Mouse (Mus musculus) erythroblast, embryonic 14.5 days (primary cell): ENCODE measurements around the gene Pcp2. TPM values are rescaled to one million over a fixed set of nuclear protein-coding genes. Genes with fewer than 3 reads are reported as not detected.

Source experiments
- H3K27me3 ChIP-seq: 2 replicates; pipeline ENCODE4 v1.6.1; 2012; ENCODE audit warnings: inconsistent platforms; ENCODE audit not compliant: control insufficient read depth
- H3K36me3 ChIP-seq: 2 replicates; pipeline ENCODE4 v1.6.1; 2012; ENCODE audit warnings: mild to moderate bottlenecking, inconsistent platforms; ENCODE audit not compliant: control insufficient read depth
- H3K4me1 ChIP-seq: 2 replicates; pipeline ENCODE4 v1.6.1; 2012; ENCODE audit warnings: inconsistent platforms; ENCODE audit not compliant: control insufficient read depth
- H3K4me3 ChIP-seq: replicated peaks from 2 replicates; pipeline ENCODE3; 2012; ENCODE audit warnings: moderate library complexity, mild to moderate bottlenecking, inconsistent platforms
- H3K9me3 ChIP-seq: 2 replicates; pipeline ENCODE4 v1.6.1; 2012; ENCODE audit warnings: low read length, inconsistent platforms, mixed read lengths; ENCODE audit not compliant: control insufficient read depth
- GATA1 ChIP-seq: IDR thresholded peaks from 2 replicates; pipeline ENCODE4 v1.6.1; 2012; ENCODE audit warnings: low read length, inconsistent platforms, mixed read lengths
- TAL1 ChIP-seq: IDR thresholded peaks from 3 replicates; pipeline ENCODE4 v1.6.1; 2012; ENCODE audit warnings: low read length, inconsistent platforms, mixed read lengths
- polyA plus RNA-seq: library from polyadenylated mRNA; stranded (reverse); fragments of >175 nt; gene quantifications from 2 replicates; pipeline ENCODE4 v1.2.3, GENCODE M21; 2012

Gene Pcp2
- polyA plus RNA-seq, 1 experiment: not detected

GRCm38 (mm10) chr8:3654726-3655508, 29.6 kb upstream of the Pcp2 start:
- H3K36me3 ChIP-seq: no peaks in the 10 kb centered on the region
- no peak overlapping the region for H3K4me3 ChIP-seq
- no peaks in the 10 kb centered on the region for H3K4me1 ChIP-seq
- TF ChIP-seq TAL1: no peak
- TF ChIP-seq GATA1: no peak
- H3K27me3 ChIP-seq: peaks cover 15% of the 10 kb centered on the region
- no peaks in the 10 kb centered on the region for H3K9me3 ChIP-seq

DNA sequence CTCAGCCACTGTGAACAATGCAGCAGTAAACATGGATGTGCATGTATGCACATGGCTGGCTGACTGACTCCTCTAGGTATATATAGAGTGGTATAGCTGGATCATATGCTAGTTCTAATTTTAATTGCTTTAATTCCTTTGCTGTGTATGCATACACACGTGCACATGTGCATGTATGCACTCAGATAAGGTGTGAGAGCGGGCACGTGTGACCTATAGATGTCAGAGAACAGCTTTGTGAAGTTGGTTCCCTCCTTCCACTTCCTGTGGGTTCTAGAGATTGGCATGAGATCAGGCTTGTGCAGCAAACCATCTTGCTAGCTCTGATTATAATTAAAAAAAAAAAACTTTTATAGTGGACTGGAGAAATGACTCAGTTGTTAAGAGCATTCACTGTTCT, 27.5 kb upstream of the Pcp2 start:
- no peak overlapping the region for H3K4me3 ChIP-seq
- no peaks in the 10 kb centered on the region for H3K4me1 ChIP-seq
- H3K27me3 ChIP-seq: peaks cover 15% of the 10 kb centered on the region
- TF ChIP-seq GATA1: no peak
- TF ChIP-seq TAL1: no peak
- no peaks in the 10 kb centered on the region for H3K36me3 ChIP-seq
- no peaks in the 10 kb centered on the region for H3K9me3 ChIP-seq

DNA sequence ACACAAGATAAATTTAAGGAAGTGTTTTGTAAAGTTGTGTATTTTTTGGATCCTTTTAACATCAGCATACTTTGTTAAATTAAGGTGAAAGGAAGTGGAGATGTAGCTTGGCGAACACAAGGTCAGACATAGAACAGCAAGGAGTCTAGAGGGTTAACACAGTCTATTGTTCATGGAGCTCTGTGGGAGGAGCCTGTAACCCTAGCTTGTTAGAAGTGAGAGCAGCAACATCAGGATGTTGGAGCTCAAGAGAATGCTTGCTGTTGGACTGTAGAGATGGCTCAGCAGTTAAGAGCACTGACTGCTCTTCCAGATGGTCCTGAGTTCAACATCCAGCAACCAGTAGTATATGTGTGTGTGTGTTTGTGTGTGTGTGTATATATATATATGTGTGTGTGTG, 23.6 kb upstream of the Pcp2 start:
- Histone ChIP-seq H3K4me1 (peaks cover 5% of the 10 kb centered on the region), H3K27me3 (no peaks in the 10 kb centered on the region), H3K36me3 (no peaks in the 10 kb centered on the region), H3K4me3 (no peak overlapping the region), H3K9me3 (no peaks in the 10 kb centered on the region)
- no peak for TF ChIP-seq TAL1
- no peak for TF ChIP-seq GATA1

- no peaks in the 10 kb centered on the region for H3K36me3 ChIP-seq
- H3K4me1 ChIP-seq: peaks cover 5% of the 10 kb centered on the region
- H3K4me3 ChIP-seq: no peak overlapping the region
- TF ChIP-seq GATA1: no peak
- H3K27me3 ChIP-seq: no peaks in the 10 kb centered on the region
- H3K9me3 ChIP-seq: no peaks in the 10 kb centered on the region
Measured at GRCm38 (mm10) chr8:3648268-3648667, 22.9 kb upstream of the Pcp2 start.

GRCm38 (mm10) chr8:3647561-3647960, 22.2 kb upstream of the Pcp2 start:
- peaks cover 3% of the 10 kb centered on the region for H3K36me3 ChIP-seq
- no peaks in the 10 kb centered on the region for H3K27me3 ChIP-seq
- no peak overlapping the region for H3K4me3 ChIP-seq
- H3K9me3 ChIP-seq: no peaks in the 10 kb centered on the region
- no peak for TF ChIP-seq GATA1
- TF ChIP-seq TAL1: no peak
- peaks cover 5% of the 10 kb centered on the region for H3K4me1 ChIP-seq

DNA sequence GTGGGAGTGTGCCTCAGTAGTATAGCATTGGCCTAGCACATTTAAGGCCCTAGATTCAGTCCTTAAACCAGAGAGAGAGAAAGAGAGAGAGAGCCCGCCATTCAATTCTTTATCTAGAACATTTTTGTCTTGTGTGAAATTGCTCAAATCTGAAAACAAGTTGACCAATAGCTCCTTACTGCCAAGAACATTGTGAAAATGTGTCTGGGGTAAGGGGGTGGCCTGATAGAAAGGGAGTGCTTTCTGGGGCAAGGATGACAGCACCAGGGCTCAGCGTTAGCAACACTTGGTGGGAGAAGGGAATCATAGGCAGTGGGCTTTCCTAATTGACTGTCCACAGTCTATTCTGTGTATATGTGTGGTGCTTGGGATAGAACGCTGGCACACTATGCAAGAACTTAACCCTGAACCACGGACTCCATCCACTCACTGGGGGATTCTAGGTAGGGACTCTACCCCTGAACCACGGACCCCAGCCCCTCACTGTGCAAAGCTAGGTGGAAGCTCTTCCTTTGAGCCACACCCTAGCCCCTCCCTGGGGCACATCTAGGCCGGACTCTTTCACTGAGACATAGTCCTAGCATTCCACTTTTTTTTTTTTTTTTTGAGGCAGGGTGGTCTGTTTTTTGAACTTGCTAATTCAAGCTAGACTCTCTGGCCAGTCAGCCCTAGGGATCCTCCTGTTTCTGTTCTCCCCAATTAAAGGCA, 21.6 kb upstream of the Pcp2 start:
- Histone ChIP-seq H3K4me3 (no peak overlapping the region), H3K9me3 (no peaks in the 10 kb centered on the region), H3K4me1 (peaks cover 5% of the 10 kb centered on the region), H3K36me3 (peaks cover 6% of the 10 kb centered on the region), H3K27me3 (no peaks in the 10 kb centered on the region)
- TF ChIP-seq TAL1: no peak
- no peak for TF ChIP-seq GATA1

DNA sequence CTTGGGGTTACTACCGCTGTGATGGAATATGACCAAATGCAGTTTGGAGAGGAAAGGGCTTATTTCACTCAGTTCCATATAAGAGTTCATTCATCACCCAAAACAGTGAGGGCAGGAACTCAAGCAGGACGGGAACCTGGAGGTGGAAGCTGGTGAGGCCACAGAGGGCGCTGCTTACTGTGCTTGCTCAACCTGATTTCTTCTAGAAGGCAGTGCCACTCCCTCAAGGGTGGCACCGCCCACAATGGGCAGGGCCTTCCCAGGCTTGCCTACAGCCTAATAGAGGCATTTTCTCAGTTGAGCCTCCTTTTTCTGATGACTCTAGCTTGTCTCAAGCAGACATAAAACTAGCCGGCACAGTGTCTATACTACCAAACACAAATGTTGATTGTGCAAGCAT, 20.5 kb upstream of the Pcp2 start:
- H3K4me1 ChIP-seq: peaks cover 5% of the 10 kb centered on the region
- no peaks in the 10 kb centered on the region for H3K27me3 ChIP-seq
- H3K36me3 ChIP-seq: peaks cover 18% of the 10 kb centered on the region
- no peaks in the 10 kb centered on the region for H3K9me3 ChIP-seq
- no peak overlapping the region for H3K4me3 ChIP-seq
- TF ChIP-seq TAL1 (no peak), GATA1 (no peak)

GRCm38 (mm10) chr8:3631478-3631875, 6.1 kb upstream of the Pcp2 start:
- peaks cover 22% of the 10 kb centered on the region for H3K27me3 ChIP-seq
- H3K9me3 ChIP-seq: no peaks in the 10 kb centered on the region
- H3K4me1 ChIP-seq: peaks cover 22% of the 10 kb centered on the region
- TF ChIP-seq GATA1 (no peak), TAL1 (no peak)
- H3K4me3 ChIP-seq: peak overlapping the region; percentile 77
- peaks cover 38% of the 10 kb centered on the region for H3K36me3 ChIP-seq

DNA sequence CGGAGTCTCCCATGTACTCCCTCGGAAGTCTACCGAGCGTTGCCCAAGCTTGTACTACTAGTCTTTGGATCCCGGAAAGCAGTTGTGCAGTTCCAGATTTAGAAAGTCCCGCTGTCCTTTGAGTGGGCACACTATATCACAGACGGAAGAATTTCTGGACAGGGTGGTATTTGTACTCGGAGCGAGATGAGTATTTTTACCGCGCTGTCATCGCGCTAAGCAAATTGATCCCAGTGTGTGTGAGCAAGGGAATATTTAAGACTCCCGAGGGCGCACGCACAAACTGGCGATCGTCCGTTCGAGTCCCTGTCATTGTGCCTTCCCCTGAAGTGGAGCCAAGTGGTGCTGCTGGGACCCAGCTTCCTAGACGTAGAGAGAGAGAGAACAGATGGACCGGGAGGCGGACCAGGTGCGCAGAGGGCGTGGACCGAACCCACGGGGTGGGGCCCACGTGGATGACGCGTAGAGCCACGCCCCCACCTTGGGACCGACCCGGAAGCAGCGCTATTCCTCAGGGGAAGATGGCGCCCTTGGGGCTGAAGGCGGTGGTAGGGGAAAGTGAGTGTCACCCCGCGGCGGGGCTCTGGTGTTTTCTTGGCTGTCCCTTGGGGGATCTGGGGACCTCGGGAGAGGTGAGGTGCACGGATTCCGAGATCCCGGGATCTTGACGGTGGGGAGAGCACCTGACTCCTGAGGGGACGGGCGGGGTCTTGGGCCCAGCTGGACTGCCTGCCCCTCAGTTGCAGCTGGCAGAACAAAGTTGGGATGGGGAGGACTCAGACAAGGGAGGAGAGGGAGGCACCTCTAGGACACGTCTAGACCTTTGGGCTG, 5.5 kb upstream of the Pcp2 start, which contains the start of gene Stxbp2:
TSS of gene Stxbp2 (plus strand) at position 309 of the 831 bp plus-strand sequence.
- TF ChIP-seq GATA1: no peak
- TF ChIP-seq TAL1: no peak
- H3K27me3 ChIP-seq: peaks cover 22% of the 10 kb centered on the region
- H3K4me1 ChIP-seq: peaks cover 22% of the 10 kb centered on the region
- no peaks in the 10 kb centered on the region for H3K9me3 ChIP-seq
- peak within 1 kb of the TSS; percentile 77 for H3K4me3 ChIP-seq
- H3K36me3 ChIP-seq: peaks cover 32% of the 10 kb centered on the region
